Mouse (Mus musculus): Measurements from ENCODE around the gene Edem3. TPM values are rescaled to one million over a fixed set of nuclear protein-coding genes. Genes with fewer than 3 reads are reported as not detected.

Gene Edem3
- total and polyA plus RNA-seq, 2 experiments from 2014 or later: 13.2 to 40.8 TPM

DNA sequence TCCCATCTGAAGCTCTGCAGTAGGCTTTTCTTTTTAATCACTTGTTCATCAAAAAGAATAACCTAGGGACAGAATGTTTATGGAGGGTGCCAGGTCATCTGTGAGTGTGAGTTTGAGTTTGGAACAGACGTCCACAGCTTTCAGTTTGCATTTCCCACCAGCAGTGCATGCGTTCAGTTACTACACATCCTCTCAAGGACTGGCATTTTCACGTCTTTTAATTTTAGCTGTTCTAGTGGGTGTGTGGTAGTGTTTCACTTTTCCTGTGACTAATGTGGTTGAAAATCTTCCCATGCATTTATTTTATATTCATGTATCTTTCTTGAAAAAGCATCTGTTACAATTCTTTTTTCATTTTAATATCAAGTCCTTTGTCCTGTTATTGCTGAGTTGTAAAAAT lies 9.1 kb downstream of the Edem3 start:
- ATAC-seq (ENCODE audit: low FRiP score): no peak
- Histone ChIP-seq H3K9ac (replicated peaks; ENCODE audit: low read length, poor library complexity, severe bottlenecking) (no peak overlapping the region), H3K36me3 (ENCODE audit: insufficient read depth, low read length) (peaks cover 9% of the 10 kb centered on the region; the same call in 1 of the 2 replicates), H3K9me3 (ENCODE audit: low read length) (no peaks in the 10 kb centered on the region), H3K4me1 (ENCODE audit: insufficient read depth, low read length) (no peaks in the 10 kb centered on the region), H3K27ac (ENCODE audit: low read depth, low read length) (no peak overlapping the region), H3K4me2 (ENCODE audit: low read depth, low read length, poor library complexity, severe bottlenecking) (no peak overlapping the region), H3K27me3 (ENCODE audit: insufficient read depth, low read length) (no peaks in the 10 kb centered on the region), H3K4me3 (ENCODE audit: low read depth, low read length) (no peak overlapping the region)
- no peak for DNase-seq (ENCODE audit: low spot score)
- no peak for TF ChIP-seq CTCF (IDR thresholded peaks at IDR 0.05)
- 77% methylated on average over 3 of the region's 3 CpGs for WGBS

DNA sequence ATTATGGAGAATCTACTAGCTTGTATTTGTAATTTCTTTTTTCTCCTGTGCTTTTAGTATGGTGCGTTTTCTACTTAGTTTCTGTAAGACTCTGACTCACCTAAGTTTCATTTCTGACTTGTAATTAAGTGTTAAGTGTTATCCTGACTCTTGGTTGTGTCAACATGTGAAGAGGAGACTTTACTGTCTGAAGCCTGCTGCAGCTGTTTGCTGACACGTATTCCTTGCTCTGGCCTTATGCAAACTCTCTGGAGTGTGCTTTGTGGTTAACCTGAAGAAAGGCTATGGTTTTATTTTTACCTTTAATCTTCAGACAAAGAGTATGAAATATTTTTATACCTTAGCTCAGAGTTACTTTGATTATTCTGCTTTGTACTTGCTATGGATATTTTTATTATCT lies 11.0 kb downstream of the Edem3 start:
- H3K4me2 ChIP-seq (ENCODE audit: low read depth, low read length, poor library complexity, severe bottlenecking): no peak overlapping the region
- no peaks in the 10 kb centered on the region for H3K9me3 ChIP-seq (ENCODE audit: low read length)
- H3K4me1 ChIP-seq (ENCODE audit: insufficient read depth, low read length): no peaks in the 10 kb centered on the region
- H3K27ac ChIP-seq (ENCODE audit: low read depth, low read length): no peak overlapping the region
- no peak overlapping the region for H3K9ac ChIP-seq (replicated peaks; ENCODE audit: low read length, poor library complexity, severe bottlenecking)
- H3K4me3 ChIP-seq (ENCODE audit: low read depth, low read length): no peak overlapping the region
- ATAC-seq (ENCODE audit: low FRiP score): no peak
- H3K36me3 ChIP-seq (ENCODE audit: insufficient read depth, low read length): peaks cover 15% of the 10 kb centered on the region
- WGBS: 88% methylated on average over 2 of the region's 2 CpGs
- TF ChIP-seq CTCF (IDR thresholded peaks at IDR 0.05): no peak
- no peak for DNase-seq (ENCODE audit: low spot score)
- no peaks in the 10 kb centered on the region for H3K27me3 ChIP-seq (ENCODE audit: insufficient read depth, low read length)

GRCm38 (mm10) chr1:151766976-151767654 lies 11.9 kb downstream of the Edem3 start:
- Histone ChIP-seq H3K4me2 (ENCODE audit: low read depth, low read length, poor library complexity, severe bottlenecking) (no peak overlapping the region), H3K9me3 (ENCODE audit: low read length) (no peaks in the 10 kb centered on the region), H3K4me3 (ENCODE audit: low read depth, low read length) (no peak overlapping the region), H3K27me3 (ENCODE audit: insufficient read depth, low read length) (no peaks in the 10 kb centered on the region), H3K36me3 (ENCODE audit: insufficient read depth, low read length) (peaks cover 14% of the 10 kb centered on the region), H3K27ac (ENCODE audit: low read depth, low read length) (no peak overlapping the region), H3K4me1 (ENCODE audit: insufficient read depth, low read length) (no peaks in the 10 kb centered on the region), H3K9ac (replicated peaks; ENCODE audit: low read length, poor library complexity, severe bottlenecking) (no peak overlapping the region)
- DNase-seq (ENCODE audit: low spot score) (no peak), ATAC-seq (ENCODE audit: low FRiP score) (no peak)
- peak; percentile 30; the same call in 1 of the 2 replicates for TF ChIP-seq CTCF (IDR thresholded peaks at IDR 0.05)
- 66% methylated on average over 3 of the region's 3 CpGs for WGBS

- Histone ChIP-seq H3K4me1 (ENCODE audit: insufficient read depth, low read length) (no peaks in the 10 kb centered on the region), H3K27ac (ENCODE audit: low read depth, low read length) (no peak overlapping the region), H3K36me3 (ENCODE audit: insufficient read depth, low read length) (peaks cover 14% of the 10 kb centered on the region), H3K9ac (replicated peaks; ENCODE audit: low read length, poor library complexity, severe bottlenecking) (no peak overlapping the region), H3K4me3 (ENCODE audit: low read depth, low read length) (no peak overlapping the region), H3K4me2 (ENCODE audit: low read depth, low read length, poor library complexity, severe bottlenecking) (no peak overlapping the region), H3K9me3 (ENCODE audit: low read length) (no peaks in the 10 kb centered on the region), H3K27me3 (ENCODE audit: insufficient read depth, low read length) (no peaks in the 10 kb centered on the region)
- WGBS: 52% methylated on average over 3 of the region's 3 CpGs
- TF ChIP-seq CTCF (IDR thresholded peaks at IDR 0.05): no peak
- peak; percentile 19 for DNase-seq (ENCODE audit: low spot score)
- no peak for ATAC-seq (ENCODE audit: low FRiP score)
Observed at GRCm38 (mm10) chr1:151769200-151769913, 14.2 kb downstream of the Edem3 start.

DNA sequence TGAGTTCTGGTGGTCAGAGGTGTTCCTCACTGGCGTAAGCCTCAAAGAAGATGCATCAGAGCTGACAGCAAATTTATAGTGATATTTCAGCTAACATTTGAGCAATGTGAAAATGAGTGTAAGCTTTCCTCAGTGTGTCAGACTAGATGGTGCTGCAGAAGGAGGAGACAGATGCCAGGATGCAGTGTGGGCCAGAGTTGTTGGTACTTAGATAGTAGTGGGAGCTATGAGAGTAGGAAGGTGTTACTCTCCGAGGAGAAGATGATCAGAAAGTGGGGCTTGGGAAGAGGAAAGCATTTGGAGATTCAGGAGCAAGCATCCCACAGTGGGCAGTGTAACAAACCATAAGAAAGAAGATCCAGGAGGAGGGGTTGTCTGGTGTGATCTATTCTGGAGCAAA lies 22.4 kb downstream of the Edem3 start:
- DNase-seq (ENCODE audit: low spot score): no peak
- Histone ChIP-seq H3K9me3 (ENCODE audit: low read length) (no peaks in the 10 kb centered on the region), H3K36me3 (ENCODE audit: insufficient read depth, low read length) (peaks cover 34% of the 10 kb centered on the region), H3K27me3 (ENCODE audit: insufficient read depth, low read length) (no peaks in the 10 kb centered on the region), H3K9ac (replicated peaks; ENCODE audit: low read length, poor library complexity, severe bottlenecking) (no peak overlapping the region), H3K4me2 (ENCODE audit: low read depth, low read length, poor library complexity, severe bottlenecking) (no peak overlapping the region), H3K4me1 (ENCODE audit: insufficient read depth, low read length) (no peaks in the 10 kb centered on the region), H3K4me3 (ENCODE audit: low read depth, low read length) (no peak overlapping the region), H3K27ac (ENCODE audit: low read depth, low read length) (no peak overlapping the region)
- WGBS: 97% methylated on average over 2 of the region's 2 CpGs
- no peak for ATAC-seq (ENCODE audit: low FRiP score)
- TF ChIP-seq CTCF (IDR thresholded peaks at IDR 0.05): no peak

DNA sequence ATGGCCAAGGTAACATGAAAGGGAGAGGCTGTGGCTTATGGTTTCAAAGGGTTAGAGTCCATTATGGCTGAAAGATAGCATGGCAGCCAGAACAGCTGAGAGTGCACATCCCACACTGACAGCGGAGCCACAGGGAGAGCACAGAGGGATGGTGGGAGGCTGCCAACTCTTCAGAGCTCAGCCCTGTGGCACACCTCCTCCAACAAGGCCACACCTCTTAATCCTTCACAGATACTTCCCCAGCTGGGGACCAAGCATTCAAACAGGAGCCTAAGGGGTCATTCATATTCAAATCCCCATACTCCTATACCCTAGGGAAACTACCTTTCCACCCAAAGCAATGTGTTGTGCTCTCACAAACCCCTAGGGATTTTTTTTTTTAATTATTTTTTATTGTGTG lies 23.4 kb downstream of the Edem3 start:
- WGBS: 43% methylated on average over 1 of the region's 1 CpGs
- Histone ChIP-seq H3K4me2 (ENCODE audit: low read depth, low read length, poor library complexity, severe bottlenecking) (no peak overlapping the region), H3K9ac (replicated peaks; ENCODE audit: low read length, poor library complexity, severe bottlenecking) (no peak overlapping the region), H3K4me1 (ENCODE audit: insufficient read depth, low read length) (no peaks in the 10 kb centered on the region), H3K9me3 (ENCODE audit: low read length) (no peaks in the 10 kb centered on the region), H3K27ac (ENCODE audit: low read depth, low read length) (no peak overlapping the region), H3K27me3 (ENCODE audit: insufficient read depth, low read length) (no peaks in the 10 kb centered on the region), H3K4me3 (ENCODE audit: low read depth, low read length) (no peak overlapping the region), H3K36me3 (ENCODE audit: insufficient read depth, low read length) (peaks cover 34% of the 10 kb centered on the region)
- DNase-seq (ENCODE audit: low spot score) (no peak), ATAC-seq (ENCODE audit: low FRiP score) (no peak)
- TF ChIP-seq CTCF (IDR thresholded peaks at IDR 0.05): no peak
